Mouse (Mus musculus): ENCODE measurements around the gene Krt4.

- TF ChIP-seq ZNF384 (IDR thresholded peaks at IDR 0.05; ENCODE audit: low read depth, low read length) = no peak
- TF ChIP-seq MAFK (IDR thresholded peaks at IDR 0.05; ENCODE audit: insufficient read depth, low read depth, low read length) = no peak
- no peak for TF ChIP-seq CHD2 (IDR thresholded peaks at IDR 0.05; ENCODE audit: low read depth, low read length)
Measured at GRCm38 (mm10) chr15:101902171-101903149, 22.1 kb downstream of the Krt4 start.
